Mouse (Mus musculus): ENCODE results near the gene Bach2.

Gene Bach2

GRCm38 (mm10) chr4:32463065-32463464 lies 224.5 kb downstream of the Bach2 start:
- in situ Hi-C loops (cut with MboI; ENCODE audit: unreplicated experiment in 2 of 2) = no loop called here

- in situ Hi-C loops (cut with MboI; ENCODE audit: unreplicated experiment in 2 of 2) = no loop called here
Observed at GRCm38 (mm10) chr4:32464540-32464939, 225.9 kb downstream of the Bach2 start.

- in situ Hi-C loops (cut with MboI; ENCODE audit: unreplicated experiment in 2 of 2) = no loop called here
Observed at GRCm38 (mm10) chr4:32466031-32466430, 227.4 kb downstream of the Bach2 start.

DNA sequence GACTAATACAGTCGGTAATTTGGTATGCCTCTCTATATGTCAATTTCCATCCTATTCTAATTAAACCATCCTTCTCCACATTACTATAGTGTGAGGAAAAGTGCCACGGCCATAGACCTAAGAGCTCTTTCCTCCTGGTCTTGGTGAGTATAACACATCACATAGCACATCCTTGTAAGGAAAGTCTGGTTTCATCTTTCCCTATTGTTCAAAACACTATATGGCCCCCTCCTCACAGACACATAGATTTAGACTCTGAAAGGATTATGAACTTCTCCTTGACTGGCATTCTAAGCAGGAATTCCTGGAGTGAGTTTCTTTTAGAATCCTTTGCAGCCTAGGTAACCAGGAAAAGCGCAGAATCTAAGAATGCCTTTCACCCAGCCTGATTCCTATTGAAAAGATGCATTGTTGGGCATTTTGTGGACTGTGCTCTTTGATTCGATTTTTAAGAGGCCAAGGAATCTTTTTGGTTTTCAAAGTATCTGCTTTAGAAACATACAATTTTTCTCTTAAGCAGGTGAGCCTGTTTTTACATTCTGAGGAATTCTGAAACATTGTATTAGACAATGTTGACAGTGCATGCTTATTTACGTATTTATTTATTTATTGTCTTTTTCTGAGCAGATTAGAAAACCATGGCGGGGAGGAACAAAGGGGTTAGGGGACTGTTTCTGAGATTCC lies 239.5 kb downstream of the Bach2 start:
- in situ Hi-C loops (cut with MboI; ENCODE audit: unreplicated experiment in 2 of 2) = no loop called here

- in situ Hi-C loops (cut with MboI; ENCODE audit: unreplicated experiment in 2 of 2) = no loop called here
Observed at GRCm38 (mm10) chr4:32479231-32479630, 240.6 kb downstream of the Bach2 start.

DNA sequence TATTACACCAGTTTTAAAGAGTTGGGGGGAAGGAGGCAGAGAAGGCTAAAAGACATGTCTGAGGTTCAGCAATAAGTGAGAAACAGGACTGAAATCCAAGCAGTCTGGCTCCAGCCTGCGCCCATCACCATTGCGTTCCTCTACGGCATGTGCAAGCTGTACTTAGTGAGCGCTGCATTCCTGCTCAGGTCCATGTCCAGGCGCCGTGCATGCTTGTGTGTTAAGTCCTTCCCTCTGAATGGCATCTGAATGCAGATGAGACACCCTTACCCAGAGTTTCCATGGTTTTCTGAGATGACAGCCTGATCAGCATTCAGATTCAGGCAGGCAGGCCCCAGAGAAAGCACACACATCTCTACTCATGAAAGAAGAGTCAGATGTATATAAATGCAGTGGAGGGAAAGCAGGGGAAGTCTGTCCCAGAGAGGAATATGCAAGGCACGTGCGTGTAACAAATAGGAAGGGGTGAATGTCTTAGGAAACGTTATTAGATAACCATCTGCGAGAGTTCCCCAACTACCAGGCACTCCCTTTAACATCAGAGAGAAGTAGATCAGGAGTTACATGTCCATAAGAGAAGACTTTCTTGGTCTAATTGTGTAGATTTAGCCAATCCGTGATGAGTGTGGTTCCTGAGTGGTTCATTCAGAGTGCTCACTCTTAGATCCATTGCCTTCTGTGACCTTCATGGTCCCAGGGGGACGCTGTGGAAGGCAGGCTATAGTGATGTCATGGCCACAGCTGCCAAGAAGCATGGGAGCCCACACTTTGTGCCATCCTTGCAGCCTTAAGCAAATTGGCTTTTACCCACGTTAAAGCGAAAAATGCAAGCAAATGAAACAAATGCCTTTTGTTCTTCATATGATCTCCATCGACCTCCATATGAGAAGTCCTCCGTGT lies 241.4 kb downstream of the Bach2 start:
- in situ Hi-C loops (cut with MboI; ENCODE audit: unreplicated experiment in 2 of 2) = no loop called here

DNA sequence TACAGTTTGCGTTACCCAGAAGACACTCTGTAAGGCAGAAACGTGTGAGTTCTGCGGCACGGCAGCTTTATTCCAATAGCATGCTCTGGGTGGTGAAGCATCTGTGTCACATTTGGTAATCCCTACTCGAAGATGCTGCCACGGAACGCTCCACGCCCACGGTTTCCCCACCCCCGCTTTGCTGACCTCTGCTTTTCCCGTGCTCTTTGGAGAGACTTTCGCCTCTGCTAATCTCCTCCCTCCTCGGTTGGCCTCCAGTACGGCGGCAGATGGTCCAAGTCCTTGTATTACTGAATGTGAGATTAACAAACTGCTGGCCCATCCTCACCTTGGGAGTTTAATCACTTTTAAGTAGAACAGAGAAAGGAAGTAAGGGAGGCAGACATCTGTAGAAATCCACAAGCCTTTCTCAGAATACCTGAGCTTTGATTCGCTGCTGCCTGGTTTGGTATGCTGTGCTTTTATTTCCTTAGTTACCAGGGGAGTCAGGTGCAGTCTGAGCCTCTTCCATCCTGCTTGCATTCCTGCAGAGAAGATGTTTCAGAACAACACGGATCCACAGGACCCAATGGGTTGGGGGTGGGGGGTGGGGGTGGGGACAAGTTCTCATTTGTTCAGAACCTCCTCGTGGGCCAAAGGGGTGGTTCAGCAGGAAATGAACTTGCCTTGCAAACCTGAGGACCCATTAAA lies 242.9 kb downstream of the Bach2 start:
- in situ Hi-C loops (cut with MboI; ENCODE audit: unreplicated experiment in 2 of 2) = no loop called here

- in situ Hi-C loops (cut with MboI; ENCODE audit: unreplicated experiment in 2 of 2) = no loop called here
Observed at GRCm38 (mm10) chr4:32482138-32482537, 243.5 kb downstream of the Bach2 start.

DNA sequence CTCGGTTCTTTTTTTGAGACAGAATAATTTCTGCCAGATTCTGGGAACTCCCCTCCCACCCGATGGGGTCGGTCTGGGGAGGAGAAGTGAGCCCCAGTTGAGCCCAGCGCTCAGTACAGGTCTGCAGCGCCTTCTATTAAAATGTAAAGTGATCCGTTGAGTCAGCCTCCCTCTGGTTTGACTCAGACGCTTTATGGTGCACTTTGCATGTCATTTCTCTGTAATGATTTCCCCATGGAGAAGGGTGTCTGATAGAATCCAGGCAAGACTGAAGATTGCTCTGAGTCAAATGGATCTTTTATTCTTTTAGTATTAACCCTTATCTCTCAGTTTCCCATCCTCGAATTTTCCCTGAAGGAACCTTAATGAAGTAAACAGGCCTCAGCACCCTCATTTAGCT lies 244.3 kb downstream of the Bach2 start:
- in situ Hi-C loops (cut with MboI; ENCODE audit: unreplicated experiment in 2 of 2) = no loop called here

- in situ Hi-C loops (cut with MboI; ENCODE audit: unreplicated experiment in 2 of 2) = no loop called here
Observed at GRCm38 (mm10) chr4:32485848-32486247, 247.2 kb downstream of the Bach2 start.

DNA sequence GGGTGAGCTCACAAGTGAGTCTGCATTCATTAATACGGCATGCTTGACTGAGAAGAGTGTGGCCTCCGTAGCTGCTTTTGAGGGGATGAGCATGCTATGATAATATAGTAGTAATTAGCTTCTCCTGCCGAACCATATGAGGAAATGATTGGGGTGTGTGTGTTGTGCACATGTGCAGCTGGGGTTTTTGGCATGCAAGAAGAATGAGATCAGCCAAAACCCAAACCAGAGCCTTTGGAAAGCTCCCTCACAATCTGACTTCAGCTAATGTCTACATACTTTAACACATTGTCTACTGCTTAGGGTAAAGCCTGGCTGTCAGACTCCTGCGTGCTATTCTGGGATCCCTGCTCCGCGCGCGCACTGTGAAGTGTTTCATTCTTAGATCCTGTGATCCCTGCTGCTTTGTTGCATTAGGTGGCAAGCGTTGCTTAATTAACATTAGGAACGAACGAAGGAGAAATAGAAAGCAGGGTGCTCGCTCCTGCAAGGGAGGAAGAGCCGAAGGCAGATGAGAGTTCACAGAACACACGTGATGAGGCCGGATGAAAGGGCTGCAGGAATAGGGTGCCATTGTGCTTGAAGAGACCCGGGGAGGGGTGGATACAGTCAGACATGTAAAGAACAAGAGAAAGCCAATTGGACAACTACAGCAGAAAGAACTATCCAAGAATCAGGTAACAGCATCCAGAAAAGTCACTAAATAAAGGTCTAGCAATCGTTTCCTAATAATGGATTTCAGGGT lies 248.2 kb downstream of the Bach2 start:
- in situ Hi-C loops (cut with MboI; ENCODE audit: unreplicated experiment in 2 of 2) = no loop called here

DNA sequence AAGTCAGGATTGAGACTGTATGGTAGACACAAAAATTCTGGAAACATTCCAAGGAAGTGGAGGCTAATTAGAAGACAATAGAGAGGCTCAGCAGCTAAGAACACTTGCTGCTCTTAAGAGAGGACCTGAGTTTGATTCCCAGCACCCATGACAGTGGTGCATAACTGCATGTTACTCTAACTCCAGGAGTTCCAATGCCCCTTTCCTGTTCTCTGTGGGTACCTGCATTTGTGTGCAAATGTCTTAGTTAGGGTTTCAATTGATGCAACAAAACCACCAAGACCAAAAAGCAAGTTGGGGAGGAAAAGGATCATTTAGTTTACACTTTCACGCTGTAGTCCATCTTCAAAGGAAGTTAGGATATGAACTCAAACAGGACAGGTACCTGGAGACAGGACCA lies 250.6 kb downstream of the Bach2 start:
- in situ Hi-C loops (cut with MboI; ENCODE audit: unreplicated experiment in 2 of 2) = no loop called here

GRCm38 (mm10) chr4:32491176-32491575 lies 252.6 kb downstream of the Bach2 start:
- in situ Hi-C loops (cut with MboI; ENCODE audit: unreplicated experiment in 2 of 2) = no loop called here

- in situ Hi-C loops (cut with MboI; ENCODE audit: unreplicated experiment in 2 of 2) = no loop called here
Observed at GRCm38 (mm10) chr4:32492834-32493233, 254.2 kb downstream of the Bach2 start.

DNA sequence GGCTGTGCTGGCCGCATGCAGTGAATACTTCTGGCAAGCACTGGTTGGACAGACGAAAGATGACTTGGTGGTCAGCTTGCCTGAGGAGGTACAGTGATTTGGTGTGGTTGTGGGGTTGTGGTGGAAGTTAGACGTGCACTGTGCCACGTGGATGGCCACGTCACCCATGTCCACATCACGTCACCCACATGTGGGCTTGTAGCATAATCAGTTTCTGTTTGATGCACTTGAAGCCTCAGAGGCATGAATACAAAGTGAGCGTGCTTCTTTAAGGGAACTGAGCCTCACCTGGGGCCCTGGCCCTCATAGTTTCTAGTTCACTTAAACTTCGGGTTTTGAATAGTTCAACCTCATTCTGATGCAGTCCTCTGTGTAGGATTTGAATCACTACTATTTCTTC lies 263.2 kb downstream of the Bach2 start:
- in situ Hi-C loops (cut with MboI; ENCODE audit: unreplicated experiment in 2 of 2) = no loop called here

DNA sequence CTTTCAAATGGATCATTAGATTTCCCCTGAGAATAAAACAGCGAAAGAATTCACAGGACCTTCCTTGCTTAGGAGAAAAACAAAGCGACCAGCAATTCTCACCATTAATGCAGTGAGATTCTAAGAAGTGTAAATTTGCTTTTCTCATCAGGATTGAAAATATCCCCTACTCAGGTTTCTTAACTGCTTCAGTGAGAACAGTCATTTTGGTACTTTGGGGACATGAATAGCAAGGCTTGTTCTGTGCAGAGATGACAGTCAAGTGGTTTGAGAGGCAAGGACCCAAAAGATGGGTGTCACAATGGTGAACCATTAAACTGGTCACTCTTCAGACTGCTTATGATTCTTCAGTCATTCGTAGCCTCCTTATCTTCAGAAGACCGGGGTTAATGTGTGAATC lies 263.6 kb downstream of the Bach2 start:
- in situ Hi-C loops (cut with MboI; ENCODE audit: unreplicated experiment in 2 of 2) = no loop called here

DNA sequence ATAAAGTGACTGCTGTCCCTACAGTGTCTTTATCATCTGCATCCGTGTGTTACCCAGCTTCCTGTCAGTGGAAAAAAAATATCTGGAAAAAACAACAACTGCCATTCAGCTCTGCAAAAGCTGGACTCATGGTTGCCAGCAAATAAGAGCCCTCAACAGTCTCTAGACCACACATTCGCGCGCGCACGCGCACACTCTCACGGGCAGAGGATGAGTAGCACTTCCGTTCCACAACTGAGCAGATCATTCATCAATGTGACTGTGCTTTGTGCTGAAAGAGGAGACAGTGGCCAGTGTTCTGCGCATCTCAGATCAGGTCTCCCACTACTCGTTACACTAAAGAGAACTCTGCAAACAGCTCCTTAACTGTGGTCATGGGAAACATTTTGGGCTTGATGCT lies 265.6 kb downstream of the Bach2 start:
- in situ Hi-C loops (cut with MboI; ENCODE audit: unreplicated experiment in 2 of 2) = no loop called here

- in situ Hi-C loops (cut with MboI; ENCODE audit: unreplicated experiment in 2 of 2) = no loop called here
Observed at GRCm38 (mm10) chr4:32506306-32506808, 267.8 kb downstream of the Bach2 start.

DNA sequence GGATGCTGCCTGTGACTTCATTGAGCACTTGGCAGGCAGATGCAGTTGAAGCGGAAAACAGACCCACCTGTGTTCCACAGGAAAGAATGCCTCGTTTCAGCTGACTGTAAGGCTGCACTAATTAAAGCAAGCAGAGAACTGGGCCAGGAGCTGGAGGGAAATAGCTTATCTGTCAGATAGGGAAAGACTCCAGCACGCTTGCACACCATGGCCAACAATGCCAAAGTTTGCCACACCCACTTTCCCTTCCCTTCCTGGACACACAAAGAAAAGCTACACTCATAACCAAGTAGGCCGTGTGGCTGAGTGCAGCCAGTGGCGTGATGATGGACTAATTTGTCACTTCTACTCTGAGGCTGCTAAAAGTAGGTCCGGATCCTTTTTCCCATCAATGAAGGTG lies 268.4 kb downstream of the Bach2 start:
- in situ Hi-C loops (cut with MboI; ENCODE audit: unreplicated experiment in 2 of 2) = no loop called here

DNA sequence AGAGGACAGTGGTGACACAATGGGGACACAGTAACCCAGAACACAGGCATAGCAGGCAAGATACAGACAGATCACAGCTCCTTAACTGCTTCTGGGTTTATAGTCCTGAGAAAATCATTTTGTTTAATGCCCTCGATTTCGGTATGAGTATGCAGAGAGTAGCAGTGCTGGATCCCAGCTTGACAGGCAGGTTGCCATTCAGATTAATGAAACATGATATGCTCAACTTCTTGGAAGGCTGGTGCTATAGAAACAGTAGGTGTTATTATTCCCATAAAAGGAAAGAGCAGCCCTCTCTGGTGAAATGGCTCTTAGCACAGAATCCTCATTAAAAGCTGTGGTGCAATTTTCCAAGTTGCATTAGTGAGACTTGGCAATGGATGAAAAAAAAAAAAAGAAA lies 270.0 kb downstream of the Bach2 start:
- in situ Hi-C loops (cut with MboI; ENCODE audit: unreplicated experiment in 2 of 2) = no loop called here

GRCm38 (mm10) chr4:32508996-32509395 lies 270.4 kb downstream of the Bach2 start:
- in situ Hi-C loops (cut with MboI; ENCODE audit: unreplicated experiment in 2 of 2) = no loop called here
